Mouse (Mus musculus) mature B cell (primary cell): Measurements from ENCODE around the gene Mpzl2.

Experiments
- in situ Hi-C: fragments of 300-500 bp; cut with MboI; formaldehyde crosslinking; loops from 2 replicates; pipeline ENCODE4 v1.14.3; 2019

The Mpzl2 gene

GRCm38 (mm10) chr9:45039499-45039898 is at the start of gene Mpzl2:
Gene Mpzl2, plus strand, starts transcription at chr9:45039799.
- in situ Hi-C loops, result no loop called here

DNA sequence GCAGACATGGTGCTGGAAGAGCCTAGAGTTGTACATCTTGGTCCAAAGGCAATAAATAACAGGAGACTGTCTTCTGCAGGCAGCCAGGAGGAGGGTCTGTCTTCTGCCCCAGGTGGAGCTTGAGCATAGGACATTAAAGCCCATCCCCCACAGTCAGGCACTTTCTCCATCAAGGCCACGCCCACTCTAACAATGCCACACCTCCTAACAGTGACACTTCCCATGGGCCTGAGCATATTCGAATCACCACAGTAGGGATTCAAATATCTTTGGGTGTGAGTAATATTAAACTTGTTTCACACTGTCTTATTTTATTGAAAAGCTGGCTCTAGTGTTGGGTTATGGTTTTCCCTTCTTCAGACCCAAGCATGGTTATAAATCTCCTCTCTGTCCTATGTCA is 47.8 kb upstream of the Mpzl2 start:
- in situ Hi-C loops, result no loop called here

DNA sequence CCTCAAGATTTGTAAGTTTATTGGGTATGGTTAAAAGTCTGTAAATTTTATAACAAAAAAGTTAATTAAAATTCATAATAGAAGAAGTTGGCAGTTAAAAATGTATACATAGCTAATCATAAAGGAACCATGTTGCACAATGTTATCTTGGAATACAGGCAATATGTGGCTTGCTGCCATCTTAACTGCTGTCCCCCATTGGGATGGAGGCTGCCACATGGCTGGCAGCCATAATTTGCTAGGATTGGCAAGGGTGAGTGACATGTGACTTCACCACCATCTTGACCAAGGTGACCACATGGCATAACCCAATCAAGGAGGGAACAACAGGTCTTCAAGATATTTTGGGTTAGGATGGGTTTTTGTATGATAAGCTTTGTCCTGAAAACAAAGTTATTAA is 47.3 kb upstream of the Mpzl2 start:
- in situ Hi-C loops, result no loop called here

DNA sequence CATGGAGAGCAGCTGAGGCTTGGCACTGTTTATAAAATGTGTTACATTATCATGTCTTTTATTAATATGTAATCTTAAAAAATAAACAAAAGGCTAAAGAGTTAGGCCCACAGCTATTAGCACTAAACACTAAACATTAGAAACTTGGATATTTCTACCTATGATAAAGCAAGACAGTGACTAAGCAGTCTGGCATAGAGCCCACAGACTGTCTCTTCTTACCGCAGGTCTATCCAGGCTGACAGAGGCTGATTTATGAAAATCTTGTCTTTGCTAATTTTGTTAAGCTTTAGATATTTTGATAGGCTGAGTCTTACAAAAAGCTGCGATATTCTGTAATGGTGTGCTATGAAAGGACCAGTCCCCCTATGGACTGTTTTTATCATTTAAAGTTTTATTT is 46.3 kb upstream of the Mpzl2 start:
- in situ Hi-C loops, result no loop called here

GRCm38 (mm10) chr9:44994962-44995361 is 44.6 kb upstream of the Mpzl2 start:
- in situ Hi-C loops, result no loop called here

- in situ Hi-C loops, result no loop called here
These were observed 43.0 kb upstream of the Mpzl2 start for GRCm38 (mm10) chr9:44996590-44996989.

GRCm38 (mm10) chr9:44998138-44998537 is 41.5 kb upstream of the Mpzl2 start:
- in situ Hi-C loops, result no loop called here

DNA sequence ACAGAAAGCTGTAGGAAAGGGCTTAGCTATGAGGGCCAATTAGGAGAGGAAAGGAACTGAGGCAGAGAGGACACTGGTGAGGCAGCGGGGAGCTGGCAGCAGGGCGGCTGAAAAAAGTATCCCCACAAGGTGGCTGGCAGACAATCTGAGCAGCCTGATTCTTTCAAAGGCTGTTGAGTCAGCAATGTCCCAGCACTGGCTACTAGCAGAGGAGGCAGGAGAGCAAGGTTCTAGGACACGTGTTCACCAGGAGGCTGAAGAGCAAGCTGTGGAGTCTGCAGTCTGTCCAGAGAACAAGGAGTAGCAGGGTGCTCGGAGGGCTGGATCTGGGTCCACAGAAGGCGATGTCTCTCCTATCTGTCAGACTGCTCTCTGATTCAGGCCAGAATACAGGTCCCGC is 40.4 kb upstream of the Mpzl2 start:
- in situ Hi-C loops, result no loop called here

DNA sequence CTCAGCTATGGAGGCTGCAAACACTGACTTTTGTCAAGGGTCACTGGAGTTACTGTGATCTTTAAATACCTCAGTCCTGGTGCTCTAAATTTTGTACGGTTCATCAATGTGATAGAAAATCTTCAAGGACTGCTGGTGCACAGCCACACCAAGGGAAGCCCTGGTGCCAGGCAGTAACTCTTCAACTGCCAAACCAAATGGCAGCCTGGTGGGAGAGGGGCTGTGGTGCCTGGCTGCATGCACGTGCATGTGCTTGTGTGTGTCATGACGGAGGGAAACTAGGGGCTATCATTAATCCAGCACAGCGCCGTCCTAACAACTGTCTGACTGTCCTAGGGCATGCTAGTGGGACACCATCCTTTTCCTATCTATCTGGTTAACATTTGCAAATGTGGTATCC is 39.8 kb upstream of the Mpzl2 start:
- in situ Hi-C loops, result no loop called here

GRCm38 (mm10) chr9:45000249-45000648 is 39.4 kb upstream of the Mpzl2 start:
- in situ Hi-C loops, result no loop called here

GRCm38 (mm10) chr9:45007404-45007803 is 32.2 kb upstream of the Mpzl2 start:
- in situ Hi-C loops, result no loop called here

GRCm38 (mm10) chr9:45008342-45008741 is 31.3 kb upstream of the Mpzl2 start:
- in situ Hi-C loops, result no loop called here

DNA sequence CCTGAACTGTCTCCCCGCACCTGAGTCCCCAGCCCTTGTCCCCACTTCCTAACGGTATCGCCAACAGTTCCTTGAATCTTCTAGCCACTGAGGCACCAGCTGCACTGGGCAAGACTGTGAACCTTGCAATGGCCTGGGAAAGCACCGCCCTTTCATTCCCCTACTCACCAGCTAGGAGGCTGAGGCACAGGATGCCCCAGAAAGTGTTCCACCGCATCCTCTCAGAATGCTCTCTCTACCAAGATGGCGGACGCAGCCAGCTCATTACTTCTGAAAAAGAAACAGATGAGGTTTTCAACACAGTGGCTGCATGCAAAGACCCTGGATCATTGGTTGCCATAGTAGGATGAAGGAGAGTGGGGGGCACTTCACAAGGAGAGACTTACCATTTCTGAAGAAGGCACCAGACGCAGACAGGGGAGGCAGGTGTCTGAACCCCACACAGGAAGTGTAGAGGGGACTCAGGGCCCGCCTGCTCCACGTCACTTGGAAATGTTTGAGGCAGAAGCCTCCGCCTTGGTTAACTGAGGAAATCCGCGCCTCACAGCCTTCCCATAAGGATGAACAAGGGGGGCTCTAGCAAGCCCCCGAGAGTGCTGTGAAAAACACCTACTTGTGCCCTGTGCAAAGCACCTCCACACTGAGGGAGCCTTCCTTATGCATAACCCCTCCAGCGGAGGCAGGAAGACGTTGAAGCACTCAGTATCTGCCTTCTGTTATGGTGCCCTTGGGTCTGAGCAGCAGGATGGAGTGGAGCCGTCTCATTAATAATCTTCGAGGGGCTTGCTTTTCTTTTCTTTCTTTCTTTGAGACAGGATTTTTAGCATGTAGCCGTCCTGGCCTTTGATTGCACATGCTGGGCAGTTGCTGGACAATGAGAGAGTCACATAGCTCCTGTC is 30.2 kb upstream of the Mpzl2 start, which contains the start of gene Cd3e:
Gene Cd3e (minus strand): TSS at position 448 of the 899 bp plus-strand sequence.
- in situ Hi-C loops, result no loop called here

- in situ Hi-C loops, result no loop called here
These were observed 29.1 kb upstream of the Mpzl2 start for GRCm38 (mm10) chr9:45010461-45010860.

DNA sequence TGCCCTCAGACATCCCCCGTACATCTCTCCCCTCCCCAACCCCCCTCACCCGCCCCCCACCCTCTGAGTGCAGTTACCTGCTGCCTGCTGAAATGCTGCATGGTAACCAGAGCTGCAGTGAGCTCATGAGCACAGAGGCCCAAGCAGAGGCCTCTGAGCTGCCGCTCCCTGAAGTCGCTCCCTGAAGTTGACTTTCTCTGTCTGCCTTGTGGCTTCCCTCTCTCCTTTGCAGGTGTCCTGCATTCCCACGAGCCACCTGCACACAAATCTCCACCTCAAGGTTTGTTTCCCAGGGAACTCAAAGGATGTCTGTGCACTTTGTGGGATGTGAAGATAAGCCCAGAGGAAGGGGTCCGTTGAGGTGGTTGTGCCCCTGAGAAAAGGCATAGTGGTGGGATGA is 28.3 kb upstream of the Mpzl2 start:
- in situ Hi-C loops, result no loop called here

DNA sequence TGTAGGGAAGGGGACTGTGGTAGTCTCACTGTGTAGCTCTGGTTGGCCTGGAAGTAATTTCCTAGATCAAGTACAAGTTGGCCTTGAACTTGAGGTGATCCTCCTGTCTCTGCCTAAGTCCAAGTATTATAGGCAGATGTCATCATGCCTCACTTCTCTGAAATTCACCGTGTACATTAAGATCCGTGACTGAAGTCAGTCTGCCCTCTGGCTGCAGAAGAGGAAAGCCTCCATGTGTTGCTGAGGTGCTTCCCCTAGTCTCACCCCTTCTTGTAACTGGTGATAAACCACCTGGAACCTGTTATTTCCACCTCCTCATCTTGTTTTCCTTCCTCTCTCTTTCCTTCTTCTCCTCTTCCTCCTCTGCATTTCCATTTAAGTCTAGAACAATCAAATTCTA is 24.7 kb upstream of the Mpzl2 start:
- in situ Hi-C loops, result no loop called here

- in situ Hi-C loops, result no loop called here
These were observed 23.8 kb upstream of the Mpzl2 start for GRCm38 (mm10) chr9:45015841-45016240.

GRCm38 (mm10) chr9:45018031-45018430 is 21.6 kb upstream of the Mpzl2 start:
- in situ Hi-C loops, result no loop called here

GRCm38 (mm10) chr9:45022800-45023199 is 16.8 kb upstream of the Mpzl2 start:
- in situ Hi-C loops, result loop anchor here (10.0 kb wide), 1 partner anchor 122 kb away; no protein-coding TSS in a partner anchor

- in situ Hi-C loops, result loop anchor here (10.0 kb wide), 1 partner anchor 121 kb away; no protein-coding TSS in a partner anchor
These were observed 16.0 kb upstream of the Mpzl2 start for GRCm38 (mm10) chr9:45023638-45024037.

GRCm38 (mm10) chr9:45024187-45024586 is 15.4 kb upstream of the Mpzl2 start:
- in situ Hi-C loops, result loop anchor here (10.0 kb wide), 1 partner anchor 121 kb away; no protein-coding TSS in a partner anchor

GRCm38 (mm10) chr9:45027376-45027775 is 12.2 kb upstream of the Mpzl2 start:
- in situ Hi-C loops, result loop anchor here (10.0 kb wide), 1 partner anchor 117 kb away; no protein-coding TSS in a partner anchor

- in situ Hi-C loops, result no loop called here
These were observed 9.3 kb upstream of the Mpzl2 start for GRCm38 (mm10) chr9:45030341-45030740.
